Mouse (Mus musculus) MEL (cell line): ENCODE data around the gene Lyrm7.

Experiments
- CTCF ChIP-seq, 3 experiments: IDR thresholded peaks in 2 of 3; conservative IDR thresholded peaks in 1 of 3; 2 replicates each; pipeline ENCODE4 v1.5.1; 2011 to 2012; ENCODE audit warnings: low read length in 3 of 3, low read depth in 2 of 3, mild to moderate bottlenecking in 2 of 3, improper control_type of control experiment in 1 of 3, inconsistent platforms in 1 of 3, mixed read lengths in 1 of 3, moderate library complexity in 1 of 3; ENCODE audit not compliant: control insufficient read depth in 1 of 3, insufficient read depth in 1 of 3, poor library complexity in 1 of 3, severe bottlenecking in 1 of 3
- E2F4 ChIP-seq: IDR thresholded peaks from 2 replicates; pipeline ENCODE4 v1.6.1; 2011; ENCODE audit warnings: low read depth, low read length, improper control_type of control experiment, borderline replicate concordance
- GATA1 ChIP-seq: IDR thresholded peaks from 2 replicates; pipeline ENCODE4 v1.6.1; 2011; ENCODE audit warnings: low read depth, low read length, improper control_type of control experiment
- HCFC1 ChIP-seq: IDR thresholded peaks from 2 replicates; pipeline ENCODE4 v1.6.1; 2012; ENCODE audit warnings: low read depth, mild to moderate bottlenecking, inconsistent platforms, low read length, improper control_type of control experiment, moderate library complexity
- KAT2A ChIP-seq: conservative IDR thresholded peaks from 2 replicates; pipeline ENCODE4 v1.6.1; 2012; ENCODE audit warnings: low read depth, low read length, improper control_type of control experiment, inconsistent platforms
- MAX ChIP-seq: IDR thresholded peaks from 2 replicates; pipeline ENCODE4 v1.6.1; 2011; ENCODE audit warnings: low read length, improper control_type of control experiment
- POLR2A ChIP-seq, 2 experiments: IDR thresholded peaks; 2 replicates each; pipeline ENCODE4 v1.6.1; 2011 to 2012; ENCODE audit warnings: low read length in 2 of 2, mild to moderate bottlenecking in 2 of 2, control low read depth in 1 of 2, improper control_type of control experiment in 1 of 2, low read depth in 1 of 2, moderate library complexity in 1 of 2; ENCODE audit not compliant: control insufficient read depth in 1 of 2, insufficient read depth in 1 of 2, poor library complexity in 1 of 2
- RCOR1 ChIP-seq: IDR thresholded peaks from 2 replicates; pipeline ENCODE4 v1.6.1; 2012; ENCODE audit warnings: low read depth, mild to moderate bottlenecking, inconsistent platforms, low read length, improper control_type of control experiment

DNA sequence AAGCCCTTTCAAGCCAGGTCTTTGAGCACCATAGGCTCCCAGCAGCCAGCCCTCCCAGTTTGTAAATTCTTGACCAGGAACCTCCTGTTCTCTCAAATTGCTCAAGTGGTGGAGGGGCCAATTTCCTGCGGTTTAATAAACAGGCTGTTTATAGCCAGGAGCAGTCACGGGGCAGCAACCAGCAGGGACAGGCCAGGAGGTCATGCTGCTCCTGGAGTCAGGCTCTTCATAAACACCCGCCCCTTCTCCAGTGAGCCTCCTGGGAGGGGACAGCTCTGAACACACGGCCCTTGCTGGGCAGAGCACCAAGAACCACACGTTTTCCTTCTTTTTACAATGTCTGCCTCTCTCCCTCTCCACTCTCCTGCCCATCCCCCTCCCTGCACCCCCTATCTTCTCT is 24.2 kb upstream of the Lyrm7 start:
- TF ChIP-seq CTCF (IDR thresholded peaks at IDR 0.05 in 2 of 3, conservative IDR thresholded peaks at IDR 0.05 in 1 of 3; ENCODE audit: control insufficient read depth in 1 of 3, insufficient read depth in 1 of 3, low read depth in 2 of 3, low read length in 3 of 3, poor library complexity in 1 of 3, severe bottlenecking in 1 of 3) (no peak), HCFC1 (no peak), RCOR1 (no peak), POLR2A (IDR thresholded peaks at IDR 0.05; ENCODE audit: control insufficient read depth in 1 of 2, insufficient read depth in 1 of 2, low read depth in 1 of 2, low read length in 2 of 2, poor library complexity in 1 of 2) (no peak), MAX (no peak), GATA1 (no peak), KAT2A (no peak), E2F4 (no peak)
